21 mouse cellular contexts compared by ENCODE assay signal in the genomic region with DNA sequence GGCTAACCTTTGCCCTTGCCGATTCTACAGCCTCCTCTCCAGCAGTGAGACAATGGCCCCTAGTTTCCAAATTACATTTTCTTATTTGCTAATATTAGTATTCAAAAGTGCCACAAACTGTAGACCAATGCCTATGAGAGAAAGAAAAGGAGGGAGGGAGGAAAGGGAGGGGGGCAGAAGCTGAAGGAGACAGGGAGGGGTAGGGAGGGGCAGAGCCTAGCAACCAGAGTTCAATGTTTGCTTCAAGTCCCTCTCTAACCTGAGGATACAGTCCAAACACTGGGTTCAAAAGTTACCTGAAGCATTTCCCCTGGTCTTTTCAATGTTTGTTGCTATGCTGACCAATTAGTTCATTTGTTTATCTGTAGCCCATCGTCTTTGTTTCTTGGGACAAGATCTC. TPM values are rescaled to one million over a fixed set of nuclear protein-coding genes. Genes with fewer than 3 reads are reported as not detected.
DNase-seq lines count a peak whose midpoint lies in the region; ATAC-seq and TF ChIP-seq lines count a peak whose summit lies in the region.
"Had no signal": no experiment of that assay in that cellular context is flagged by ENCODE, and none has a peak within 500 bp of the region (broad histone marks: within the 10 kb centered on the region; RNA-seq: fewer than 3 reads in every experiment).

No protein-coding gene starts in this region.

- H3K9ac ChIP-seq in intestine, embryonic 16.5 days (ENCODE audit: low read depth, low read length): no peak overlapping the region
- H3K9ac ChIP-seq: embryonic facial prominence, embryonic 13.5 days; embryonic facial prominence, embryonic 15.5 days; forebrain, embryonic 13.5 days; forebrain, embryonic 15.5 days; forebrain, postnatal 0 days had no signal

- no peak overlapping the region for H3K4me3 ChIP-seq in kidney, adult 2 months (ENCODE audit: insufficient read depth, low read depth, low read length)
- no peak overlapping the region for H3K4me3 ChIP-seq in embryonic fibroblast, embryonic 13.5 days (ENCODE audit: insufficient read depth, low read length)
- H3K4me3 ChIP-seq in intestine, embryonic 16.5 days (ENCODE audit: low read length): no peak overlapping the region
- H3K4me3 ChIP-seq: embryonic facial prominence, embryonic 13.5 days; embryonic facial prominence, embryonic 15.5 days; forebrain, embryonic 13.5 days; forebrain, embryonic 15.5 days had no signal

- TF ChIP-seq CTCF in kidney, adult 2 months (conservative IDR thresholded peaks at IDR 0.05; ENCODE audit: insufficient read depth, insufficient read length, low read depth, low read length): no peak
- no peak for TF ChIP-seq CTCF in embryonic fibroblast, embryonic 13.5 days (IDR thresholded peaks at IDR 0.05; ENCODE audit: borderline replicate concordance, insufficient read depth, low read length)

- no peak overlapping the region for H3K4me2 ChIP-seq in intestine, embryonic 16.5 days (ENCODE audit: low read depth, low read length)
- H3K4me2 ChIP-seq: embryonic facial prominence, embryonic 13.5 days; embryonic facial prominence, embryonic 15.5 days; forebrain, embryonic 13.5 days; forebrain, embryonic 15.5 days had no signal

- H3K4me1 ChIP-seq in kidney, adult 2 months (ENCODE audit: control insufficient read depth, insufficient read depth, low read length): peaks cover 30% of the 10 kb centered on the region
- peaks cover 8% of the 10 kb centered on the region for H3K4me1 ChIP-seq in embryonic fibroblast, embryonic 13.5 days (ENCODE audit: control insufficient read depth, insufficient read depth, low read length)
- H3K4me1 ChIP-seq in intestine, embryonic 16.5 days (ENCODE audit: control insufficient read depth, insufficient read depth, low read length): peaks cover 16% of the 10 kb centered on the region
- H3K4me1 ChIP-seq: embryonic facial prominence, embryonic 13.5 days; embryonic facial prominence, embryonic 15.5 days had no signal

- no peak for TF ChIP-seq POLR2A in kidney, adult 2 months (IDR thresholded peaks at IDR 0.05; ENCODE audit: low read depth, low read length)
- TF ChIP-seq POLR2A in embryonic fibroblast, embryonic 13.5 days (IDR thresholded peaks at IDR 0.05; ENCODE audit: low read depth, low read length): no peak

- no peaks in the 10 kb centered on the region for H3K36me3 ChIP-seq in kidney, adult 2 months (ENCODE audit: control insufficient read depth, insufficient read depth, low read length)
- no peaks in the 10 kb centered on the region for H3K36me3 ChIP-seq in intestine, embryonic 16.5 days (ENCODE audit: control insufficient read depth, insufficient read depth, low read length)
- H3K36me3 ChIP-seq: embryonic facial prominence, embryonic 13.5 days; embryonic facial prominence, embryonic 15.5 days; forebrain, embryonic 15.5 days had no signal

- 0 out of 2 replicates have a peak, but pooled peaks have one; percentile 28 for ATAC-seq in intestine, embryonic 16.5 days
- ATAC-seq: forebrain, embryonic 13.5 days; forebrain, embryonic 15.5 days; forebrain, postnatal 0 days had no signal

- H3K27ac ChIP-seq in kidney, adult 2 months (ENCODE audit: insufficient read depth, low read depth, low read length): no peak overlapping the region; the same call in 1 of the 2 replicates
- H3K27ac ChIP-seq in embryonic fibroblast, embryonic 13.5 days (ENCODE audit: insufficient read depth, low read length): peak overlapping the region; percentile 30; the same call in 1 of the 2 replicates
- H3K27ac ChIP-seq in intestine, embryonic 16.5 days (ENCODE audit: low read length): no peak overlapping the region
- H3K27ac ChIP-seq: embryonic facial prominence, embryonic 13.5 days; embryonic facial prominence, embryonic 15.5 days; forebrain, embryonic 13.5 days; forebrain, embryonic 15.5 days had no signal

- H3K27me3 ChIP-seq in kidney, adult 2 months (replicated peaks; ENCODE audit: control insufficient read depth, insufficient read depth, low read length): no peaks in the 10 kb centered on the region
- H3K27me3 ChIP-seq in intestine, embryonic 16.5 days (replicated peaks; ENCODE audit: control insufficient read depth, insufficient read depth, low read length): no peaks in the 10 kb centered on the region
- H3K27me3 ChIP-seq: embryonic facial prominence, embryonic 13.5 days; embryonic facial prominence, embryonic 15.5 days; forebrain, embryonic 13.5 days; forebrain, embryonic 15.5 days had no signal

- WGBS in kidney, adult 2 months: 58% methylated on average over 2 of the region's 2 CpGs
- WGBS in intestine, embryonic 16.5 days: 49% methylated on average over 2 of the region's 2 CpGs

- peak; percentile 32 for DNase-seq in kidney, adult 2 months
- no peak for DNase-seq in kidney, postnatal 25 days
- peak; percentile 60 for DNase-seq in yolk sac, embryonic 10.5 days (ENCODE audit: low spot score)
- no peak for DNase-seq in testis, postnatal 10 days (ENCODE audit: low spot score)
- no peak for DNase-seq in cerebellum, adult 8-10 months
- DNase-seq: adrenal gland, adult 8-10 months; adrenal gland, postnatal 14 days; adrenal gland, postnatal 36 days; cerebellum, adult 11-12 months; cerebellum, adult 2 months; cerebellum, adult 9-11 months; cerebellum, postnatal 14 days; cerebellum, postnatal 36 days; embryo, embryonic 11 days; forebrain, postnatal 0 days had no signal

- H3K9me3 ChIP-seq in intestine, embryonic 16.5 days (ENCODE audit: control insufficient read depth, low read length): no peaks in the 10 kb centered on the region
- H3K9me3 ChIP-seq: embryonic facial prominence, embryonic 13.5 days; embryonic facial prominence, embryonic 15.5 days; forebrain, embryonic 13.5 days; forebrain, embryonic 15.5 days had no signal

RNA-seq across cellular contexts. Expression of gene Rras2, which starts 7.1 kb away (rescaled TPM):
- 15.3 and 17.5 TPM in 2 replicates for polyA plus RNA-seq in kidney, adult 2 months (2012; rRNA removed)
- polyA plus RNA-seq in embryonic fibroblast, embryonic 13.5 days (2011; ENCODE audit: insufficient read length, low read depth, missing spikeins): 56.6 and 84.6 TPM in 2 replicates
- polyA plus RNA-seq in intestine, embryonic 16.5 days (2015; fragmentation: Nextera tagmentation; extraction: Ambion mirVana): 20.6 and 21.2 TPM in 2 replicates

Comparison
In these comparisons a context has a peak if more than half of its experiments do, and no peak if none do; other contexts are left out.
1. DNase-seq: peak in kidney, adult 2 months (single experiment) and yolk sac, embryonic 10.5 days (single experiment); none in kidney, postnatal 25 days (0 of 2), testis, postnatal 10 days (single experiment) and cerebellum, adult 8-10 months (single experiment).